Mouse (Mus musculus): Measurements from ENCODE around the gene Defb43.

GRCm38 (mm10) chr14:63060361-63060760, 48.8 kb downstream of the Defb43 start:
- TF ChIP-seq POLR2A (IDR thresholded peaks at IDR 0.05; ENCODE audit: extremely low read depth, insufficient read depth, low read length) (no peak), CTCF (IDR thresholded peaks at IDR 0.05; ENCODE audit: extremely low read depth, insufficient read depth, low read length) (no peak)
